Mouse (Mus musculus) c-Kit-positive CD71-positive TER-119-positive erythroid progenitor cells, embryonic 14.5 days (primary cell): ENCODE results near the gene Myo1e.

Experiments
- DNase-seq: peaks from one replicate; pipeline ENCODE4 v3.0.0-alpha.2; 2013; ENCODE audit warnings: low spot score

The Myo1e gene

GRCm38 (mm10) chr9:70207151-70207831 is at the start of gene Myo1e:
Gene Myo1e, plus strand, starts transcription at chr9:70207350.
- peak; percentile 4 for DNase-seq

GRCm38 (mm10) chr9:70160071-70160470 is 47.1 kb upstream of the Myo1e start:
- no peak for DNase-seq

- peak; percentile 1 for DNase-seq
These were observed 38.2 kb upstream of the Myo1e start for GRCm38 (mm10) chr9:70168973-70169372.

- no peak for DNase-seq
These were observed 32.8 kb upstream of the Myo1e start for GRCm38 (mm10) chr9:70174291-70174848.

DNA sequence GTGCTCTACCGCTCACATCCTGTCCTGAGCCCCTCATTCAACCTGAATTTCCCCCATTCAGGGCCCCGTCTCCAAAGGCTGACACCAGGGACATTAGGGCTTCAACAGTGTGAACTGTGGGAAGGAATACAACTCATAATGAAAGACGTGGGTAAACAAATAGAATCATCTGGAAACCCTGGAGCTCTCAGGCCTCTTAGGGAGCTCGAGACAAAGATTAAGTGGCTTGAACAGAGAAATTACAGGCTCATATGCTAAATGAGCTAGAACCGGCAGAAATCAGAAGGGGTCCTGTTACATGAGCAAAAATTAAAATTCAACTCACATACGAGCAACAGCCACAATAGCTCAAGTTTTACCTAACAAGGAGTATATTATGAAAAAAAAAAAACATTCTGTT is 32.3 kb upstream of the Myo1e start:
- DNase-seq, result no peak

- DNase-seq, result no peak
These were observed 30.9 kb upstream of the Myo1e start for GRCm38 (mm10) chr9:70176291-70176690.

DNA sequence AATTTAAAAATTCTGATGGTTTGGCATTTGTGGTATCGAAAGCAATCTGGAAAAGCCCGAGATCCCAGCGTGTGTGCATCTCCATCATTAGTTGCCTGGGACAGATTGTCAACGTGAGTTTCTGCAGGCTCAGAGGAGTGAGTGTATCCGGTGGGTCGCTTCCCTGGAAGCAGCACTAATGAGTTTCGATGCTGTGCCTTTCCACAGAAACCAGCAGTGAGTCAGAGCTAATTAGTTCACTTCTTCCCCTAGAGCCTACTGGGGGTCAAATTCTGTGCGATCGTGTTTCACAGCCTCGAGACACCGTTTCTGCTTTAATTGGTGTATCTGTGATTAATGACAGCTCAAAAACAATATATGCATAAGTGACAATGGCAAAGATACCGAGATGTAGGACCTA is 25.4 kb upstream of the Myo1e start:
- no peak for DNase-seq

GRCm38 (mm10) chr9:70182639-70183038 is 24.5 kb upstream of the Myo1e start:
- DNase-seq, result no peak

- no peak for DNase-seq
These were observed 14.8 kb upstream of the Myo1e start for GRCm38 (mm10) chr9:70192336-70192735.

DNA sequence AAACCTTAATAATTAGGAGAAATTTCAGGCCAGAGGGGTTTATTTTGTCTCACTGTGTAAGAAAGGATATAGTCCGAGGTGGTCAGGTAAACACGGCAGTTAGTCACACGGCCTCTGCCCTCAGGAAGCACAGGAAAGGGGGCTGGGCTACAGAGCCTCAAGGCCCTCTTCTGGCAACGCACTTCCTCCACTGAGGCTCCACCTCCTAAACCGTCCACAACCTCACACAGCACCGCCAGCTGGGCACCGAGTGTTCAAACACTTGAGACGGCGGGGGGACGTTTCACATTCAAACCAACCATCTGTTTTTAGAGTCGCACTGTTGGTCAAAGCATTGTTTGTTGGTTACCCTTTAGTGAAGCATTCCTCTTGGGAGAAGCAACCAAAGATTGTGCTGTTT is 12.5 kb upstream of the Myo1e start:
- no peak for DNase-seq

DNA sequence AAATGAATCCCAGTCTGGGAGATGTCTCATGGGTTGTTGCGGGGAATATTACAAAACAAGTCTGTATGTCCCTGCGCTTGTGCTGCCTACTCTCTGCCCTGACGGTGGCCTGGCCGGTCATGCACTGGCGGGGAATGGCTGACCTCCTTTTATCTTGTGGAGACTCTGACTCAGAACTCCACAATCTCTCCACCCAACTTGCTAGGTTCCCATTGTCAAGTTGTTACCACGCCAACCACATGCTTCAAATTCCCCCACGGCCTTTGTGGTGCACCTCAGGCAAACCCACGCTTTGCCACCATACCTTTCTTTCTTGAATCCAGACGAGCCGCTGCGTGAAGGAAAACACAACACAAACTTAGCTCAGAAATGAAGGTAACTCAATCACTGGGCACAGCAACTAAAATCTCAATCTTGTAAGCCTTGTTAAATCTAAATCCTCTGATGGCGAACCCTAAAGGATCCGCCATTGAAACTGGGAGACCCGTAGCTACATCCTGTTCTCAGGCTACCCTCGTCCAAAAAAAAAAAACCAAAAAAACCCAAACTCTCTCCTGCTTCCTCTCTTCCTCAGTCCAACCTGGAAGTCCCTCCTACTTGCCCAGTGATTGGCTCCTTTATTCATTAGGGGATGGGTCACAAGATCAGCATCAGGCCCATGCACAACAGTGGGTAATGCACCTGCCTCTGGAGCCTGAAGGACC is 10.0 kb upstream of the Myo1e start:
- DNase-seq, result no peak

GRCm38 (mm10) chr9:70197992-70198391 is 9.2 kb upstream of the Myo1e start:
- no peak for DNase-seq

- DNase-seq, result peak; percentile 25
These were observed 4.4 kb upstream of the Myo1e start for GRCm38 (mm10) chr9:70202753-70203152.

GRCm38 (mm10) chr9:70203267-70204076 is 3.7 kb upstream of the Myo1e start:
- no peak for DNase-seq

GRCm38 (mm10) chr9:70207981-70208521 is 901 bp downstream of the Myo1e start:
- DNase-seq, result no peak

DNA sequence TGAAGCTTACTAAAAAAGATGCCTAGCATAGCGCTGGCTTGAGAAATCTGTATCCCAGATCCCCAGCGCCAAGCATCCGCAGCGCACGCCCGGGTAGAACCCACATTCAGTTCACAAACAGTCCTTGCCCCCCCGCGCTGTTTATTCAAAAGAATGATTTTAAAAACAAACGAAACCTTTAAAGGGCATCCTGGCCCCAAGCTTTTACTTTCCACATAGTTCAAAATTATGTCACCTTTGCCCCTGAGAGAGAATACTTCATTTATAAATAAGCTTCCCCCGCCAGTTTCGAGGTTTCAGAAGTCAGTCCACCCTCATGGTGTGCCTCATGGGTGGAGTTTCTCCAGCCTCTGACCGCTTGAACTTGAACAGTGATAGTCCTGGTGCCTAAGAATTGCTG is 1.6 kb downstream of the Myo1e start:
- no peak for DNase-seq

GRCm38 (mm10) chr9:70209296-70210049 is 2.3 kb downstream of the Myo1e start:
- DNase-seq, result no peak

DNA sequence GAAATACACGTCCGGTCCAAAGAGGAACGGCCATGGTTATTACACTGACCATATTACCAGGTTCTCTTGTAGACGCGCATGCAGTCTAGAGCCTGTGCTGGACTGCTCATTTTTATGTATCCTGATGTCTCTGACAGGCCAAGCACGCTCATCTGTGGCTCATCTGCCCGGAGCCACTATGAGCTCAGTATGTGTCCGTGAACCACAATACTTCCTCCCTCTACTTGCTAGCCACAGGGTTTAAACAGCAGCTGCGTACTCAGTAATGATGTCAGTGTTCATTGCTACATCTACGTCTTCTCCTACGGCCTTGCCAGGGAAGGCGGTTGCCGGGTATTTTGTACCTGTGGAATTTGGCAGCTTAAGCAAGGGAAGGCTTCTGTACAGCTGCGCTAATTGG is 4.5 kb downstream of the Myo1e start:
- DNase-seq, result no peak

DNA sequence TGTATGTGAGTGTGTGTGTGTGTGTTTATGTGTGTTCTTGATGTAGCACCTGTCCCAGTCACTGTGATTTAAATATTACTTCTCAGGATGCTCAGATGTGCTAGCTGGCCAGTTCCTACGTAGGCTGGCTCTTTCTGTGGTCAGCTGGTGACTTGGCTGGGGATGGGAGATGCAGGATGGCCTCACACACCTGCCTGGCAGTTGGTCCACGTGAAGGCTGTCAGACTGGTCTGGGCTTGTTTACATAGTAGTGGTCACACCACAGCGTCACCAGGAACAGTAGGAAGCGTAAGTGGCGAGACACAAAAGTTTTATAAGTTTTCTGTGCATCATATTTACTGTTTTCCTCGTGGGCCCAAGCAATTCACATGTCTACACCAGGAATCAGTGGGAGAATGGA is 9.4 kb downstream of the Myo1e start:
- DNase-seq, result no peak

DNA sequence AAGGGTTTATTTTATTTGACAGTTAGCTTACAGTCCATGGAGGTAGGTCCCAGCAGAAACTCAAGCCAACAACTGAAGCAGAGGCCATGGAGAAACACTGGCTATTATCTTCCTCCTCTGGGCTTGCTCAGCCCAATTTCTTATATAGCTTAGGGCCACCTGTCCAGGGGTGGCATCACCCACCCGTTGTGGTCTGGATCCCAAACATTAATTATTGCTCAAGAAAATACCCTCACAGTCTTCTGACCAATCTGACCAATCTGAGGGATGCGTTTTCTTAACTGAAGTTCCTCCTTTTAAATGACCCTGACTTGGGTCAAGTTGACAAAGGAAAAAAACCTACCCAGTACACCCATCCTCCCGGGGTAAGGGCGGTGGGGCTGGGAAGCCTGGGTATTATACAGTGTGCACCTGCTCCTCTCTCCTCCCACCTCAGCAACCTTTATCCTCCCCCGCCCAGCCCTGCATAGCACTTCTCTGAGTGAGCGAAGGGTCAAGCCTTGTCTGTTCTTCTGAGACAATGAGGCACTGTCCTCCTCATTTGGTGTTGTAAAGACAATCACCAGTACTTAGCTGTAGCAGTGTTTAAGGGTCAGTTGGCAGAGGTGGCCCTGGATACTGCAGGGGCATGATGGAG is 12.3 kb downstream of the Myo1e start:
- DNase-seq, result no peak
